Mouse (Mus musculus) CH12.LX (cell line): Measurements from ENCODE around the gene Wwtr1. TPM values are rescaled to one million over a fixed set of nuclear protein-coding genes. Genes with fewer than 3 reads are reported as not detected.
A peak's percentile ranks its signal among the peaks of the same experiment; 100 is the strongest.

ENCODE experiments used
- DNase-seq: peaks from one replicate; pipeline ENCODE4 v3.0.0-alpha.2; 2013; ENCODE audit errors: extremely low read depth
- H3K27ac ChIP-seq: 2 replicates; pipeline ENCODE4 v1.5.1; 2012; ENCODE audit warnings: low read depth, mild to moderate bottlenecking, control low read depth, moderate library complexity; ENCODE audit not compliant: insufficient read depth
- H3K27me3 ChIP-seq: replicated peaks from 2 replicates; pipeline ENCODE3; 2012; ENCODE audit warnings: inconsistent platforms
- H3K36me3 ChIP-seq, 2 experiments: replicated peaks in 1 of 2; 2 replicates each; pipeline versions ENCODE3 to v1.6.1; 2012; ENCODE audit warnings: inconsistent platforms in 1 of 2, low read length in 1 of 2, mild to moderate bottlenecking in 1 of 2, mixed read lengths in 1 of 2, moderate library complexity in 1 of 2; ENCODE audit not compliant: control insufficient read depth in 1 of 2, insufficient read depth in 1 of 2
- H3K4me1 ChIP-seq, 2 experiments: 2 replicates each; pipeline ENCODE4 v1.6.1; 2012; ENCODE audit warnings: inconsistent platforms in 1 of 2, moderate library complexity in 1 of 2; ENCODE audit not compliant: insufficient read depth in 2 of 2, control insufficient read depth in 1 of 2
- H3K4me2 ChIP-seq: 2 replicates; pipeline ENCODE4 v1.6.1; 2012; ENCODE audit warnings: low read depth, mild to moderate bottlenecking, control low read depth; ENCODE audit not compliant: poor library complexity, insufficient read depth, severe bottlenecking
- H3K4me3 ChIP-seq, 3 experiments: fragments of 150-350 bp in 1 of 3; sonication (generic) in 1 of 3; replicated peaks in 1 of 3; 2 replicates each; pipeline versions ENCODE3 to v1.5.1; 2011 to 2012; ENCODE audit warnings: low read depth in 2 of 3, low read length in 2 of 3, mild to moderate bottlenecking in 2 of 3, moderate library complexity in 2 of 3, control low read depth in 1 of 3, improper control_type of control experiment in 1 of 3, inconsistent platforms in 1 of 3, mixed read lengths in 1 of 3; ENCODE audit not compliant: poor library complexity in 1 of 3
- H3K79me2 ChIP-seq: replicated peaks from 2 replicates; pipeline ENCODE4 v1.6.1; 2012; ENCODE audit warnings: mild to moderate bottlenecking, moderate library complexity; ENCODE audit not compliant: control insufficient read depth, poor library complexity, insufficient read depth, severe bottlenecking; ENCODE audit errors: extremely low read depth
- H3K9ac ChIP-seq: 2 replicates; pipeline ENCODE4 v1.6.1; 2012; ENCODE audit warnings: low read depth, mild to moderate bottlenecking, control low read depth, moderate library complexity; ENCODE audit not compliant: insufficient read depth
- H3K9me3 ChIP-seq: replicated peaks from 2 replicates; pipeline ENCODE3; 2012; ENCODE audit warnings: low read length, inconsistent platforms, mixed read lengths
- BHLHE40 ChIP-seq: IDR thresholded peaks from 2 replicates; pipeline ENCODE4 v1.6.1; 2011; ENCODE audit warnings: mild to moderate bottlenecking, low read depth, low read length, improper control_type of control experiment
- CHD1 ChIP-seq: IDR thresholded peaks from 2 replicates; pipeline ENCODE4 v1.6.1; 2012; ENCODE audit warnings: low read depth, low read length, improper control_type of control experiment, inconsistent platforms
- CHD2 ChIP-seq: IDR thresholded peaks from 2 replicates; pipeline ENCODE4 v1.6.1; 2011; ENCODE audit warnings: low read length, improper control_type of control experiment
- CTCF ChIP-seq, 2 experiments: IDR thresholded peaks in 1 of 2; conservative IDR thresholded peaks in 1 of 2; 2 replicates each; pipeline ENCODE4 v1.5.1; 2011 to 2012; ENCODE audit warnings: low read depth in 2 of 2, low read length in 2 of 2, improper control_type of control experiment in 1 of 2, inconsistent platforms in 1 of 2, mild to moderate bottlenecking in 1 of 2, moderate library complexity in 1 of 2
- E2F4 ChIP-seq: IDR thresholded peaks from 2 replicates; pipeline ENCODE4 v1.6.1; 2011; ENCODE audit warnings: low read depth, low read length, improper control_type of control experiment; ENCODE audit not compliant: insufficient replicate concordance
- ELF1 ChIP-seq: IDR thresholded peaks from 2 replicates; pipeline ENCODE4 v1.6.1; 2014; ENCODE audit warnings: low read depth, mild to moderate bottlenecking, inconsistent platforms, low read length, improper control_type of control experiment
- EP300 ChIP-seq: IDR thresholded peaks from 2 replicates; pipeline ENCODE4 v1.6.1; 2011; ENCODE audit warnings: low read length, improper control_type of control experiment
- ETS1 ChIP-seq: conservative IDR thresholded peaks from 2 replicates; pipeline ENCODE4 v1.6.1; 2012; ENCODE audit warnings: low read depth, mild to moderate bottlenecking, inconsistent platforms, low read length, improper control_type of control experiment, moderate library complexity
- GABPA ChIP-seq: IDR thresholded peaks from 2 replicates; pipeline ENCODE4 v1.6.1; 2012; ENCODE audit warnings: low read depth, low read length, improper control_type of control experiment, inconsistent platforms; ENCODE audit not compliant: insufficient replicate concordance
- JUN ChIP-seq: IDR thresholded peaks from 2 replicates; pipeline ENCODE4 v1.6.1; 2011; ENCODE audit warnings: low read depth, mild to moderate bottlenecking, low read length, improper control_type of control experiment, moderate library complexity; ENCODE audit not compliant: insufficient read depth
- JUND ChIP-seq: conservative IDR thresholded peaks from 2 replicates; pipeline ENCODE4 v1.6.1; 2011; ENCODE audit warnings: low read depth, low read length, improper control_type of control experiment
- KAT2A ChIP-seq: IDR thresholded peaks from 2 replicates; pipeline ENCODE4 v1.6.1; 2012; ENCODE audit warnings: low read length, improper control_type of control experiment, inconsistent platforms; ENCODE audit not compliant: insufficient replicate concordance
- MAX ChIP-seq: IDR thresholded peaks from 2 replicates; pipeline ENCODE4 v1.6.1; 2011; ENCODE audit warnings: low read length, improper control_type of control experiment
- MXI1 ChIP-seq: IDR thresholded peaks from 2 replicates; pipeline ENCODE4 v1.6.1; 2011; ENCODE audit warnings: mild to moderate bottlenecking, low read depth, low read length, improper control_type of control experiment
- MYC ChIP-seq: IDR thresholded peaks from 2 replicates; pipeline ENCODE4 v1.6.1; 2011; ENCODE audit warnings: low read depth, mild to moderate bottlenecking, improper control_type of control experiment, low read length
- NRF1 ChIP-seq: IDR thresholded peaks from 2 replicates; pipeline ENCODE4 v1.6.1; 2014; ENCODE audit warnings: low read depth, mild to moderate bottlenecking, inconsistent platforms, low read length, improper control_type of control experiment, moderate library complexity
- PAX5 ChIP-seq: IDR thresholded peaks from 2 replicates; pipeline ENCODE4 v1.6.1; 2012; ENCODE audit warnings: low read length, inconsistent platforms, mixed read lengths
- POLR2AphosphoS2 ChIP-seq: IDR thresholded peaks from 2 replicates; pipeline ENCODE4 v1.6.1; 2011; ENCODE audit warnings: low read depth, low read length, improper control_type of control experiment
- RAD21 ChIP-seq: IDR thresholded peaks from 2 replicates; pipeline ENCODE4 v1.6.1; 2011; ENCODE audit warnings: low read depth, mild to moderate bottlenecking, low read length, improper control_type of control experiment, moderate library complexity
- RCOR1 ChIP-seq: conservative IDR thresholded peaks from 2 replicates; pipeline ENCODE4 v1.6.1; 2012; ENCODE audit warnings: low read depth, mild to moderate bottlenecking, inconsistent platforms, low read length, improper control_type of control experiment
- SIN3A ChIP-seq: IDR thresholded peaks from 2 replicates; pipeline ENCODE4 v1.6.1; 2012; ENCODE audit warnings: low read length, improper control_type of control experiment, inconsistent platforms
- SMC3 ChIP-seq: IDR thresholded peaks from 2 replicates; pipeline ENCODE4 v1.6.1; 2011; ENCODE audit warnings: low read depth, low read length, improper control_type of control experiment
- TBP ChIP-seq: conservative IDR thresholded peaks from 2 replicates; pipeline ENCODE4 v1.6.1; 2011; ENCODE audit warnings: low read depth, low read length, improper control_type of control experiment
- UBTF ChIP-seq: IDR thresholded peaks from 2 replicates; pipeline ENCODE4 v1.6.1; 2012; ENCODE audit warnings: low read depth, mild to moderate bottlenecking, inconsistent platforms, low read length, improper control_type of control experiment, moderate library complexity
- USF1 ChIP-seq: IDR thresholded peaks from 2 replicates; pipeline ENCODE4 v1.6.1; 2014; ENCODE audit warnings: low read depth, mild to moderate bottlenecking, inconsistent platforms, low read length, improper control_type of control experiment
- USF2 ChIP-seq: conservative IDR thresholded peaks from 2 replicates; pipeline ENCODE4 v1.6.1; 2011; ENCODE audit warnings: low read depth, low read length, improper control_type of control experiment
- ZC3H11A ChIP-seq: IDR thresholded peaks from 2 replicates; pipeline ENCODE4 v1.6.1; 2012; ENCODE audit warnings: low read depth, mild to moderate bottlenecking, inconsistent platforms, low read length, improper control_type of control experiment
- ZKSCAN1 ChIP-seq: IDR thresholded peaks from 2 replicates; pipeline ENCODE4 v1.6.1; 2012; ENCODE audit warnings: low read depth, inconsistent platforms, low read length, improper control_type of control experiment, borderline replicate concordance
- ZMIZ1 ChIP-seq: IDR thresholded peaks from 2 replicates; pipeline ENCODE4 v1.6.1; 2012; ENCODE audit warnings: low read depth, mild to moderate bottlenecking, inconsistent platforms, low read length, improper control_type of control experiment
- ZNF384 ChIP-seq: IDR thresholded peaks from 2 replicates; pipeline ENCODE4 v1.6.1; 2012; ENCODE audit warnings: low read depth, low read length, improper control_type of control experiment, inconsistent platforms
- dilution Hi-C: fragments of 300-500 bp; cut with MboI; formaldehyde crosslinking; loops from 2 replicates; pipeline ENCODE4 v1.14.3; 2020; ENCODE audit warnings: low sequenced_read_pairs; ENCODE audit not compliant: extremely low pct_unique_long_range_greater_than_20kb, extremely low pct_ligation_motif_present
- in situ Hi-C: fragments of 300-500 bp; cut with MboI; formaldehyde crosslinking; loops from 3 replicates; pipeline ENCODE4 v1.14.3; 2019; ENCODE audit warnings: low sequenced_read_pairs, low pct_ligation_motif_present, low pct_unique_long_range_greater_than_20kb, mixed read lengths
- polyA plus RNA-seq: library from polyadenylated mRNA; unstranded; fragments of >175 nt; gene quantifications from 2 replicates; pipeline ENCODE4 v1.2.1, GENCODE M21; 2012; ENCODE audit warnings: low read depth; ENCODE audit not compliant: insufficient read length
- total RNA-seq, 2 experiments: library from RNA; depleted of rRNA; stranded (reverse); fragments of 300-350 nt in 1 of 2; fragments of >200 nt in 1 of 2; gene quantifications; 2 replicates each; pipeline ENCODE4 v1.2.3; 2012 to 2014

The Wwtr1 gene
- total and polyA plus RNA-seq, 3 experiments: 12.8 to 14.8 (median 13.5) TPM

GRCm38 (mm10) chr3:57557408-57557807, 18.3 kb downstream of the Wwtr1 start:
- dilution Hi-C loops (no loop called here), in situ Hi-C loops (no loop called here)
- Histone ChIP-seq H3K79me2 (peaks cover 40% of the 10 kb centered on the region), H3K4me1 (peaks cover 28 to 69% of the 10 kb centered on the region in 2 experiments), H3K27me3 (no peaks in the 10 kb centered on the region), H3K27ac (peak overlapping the region; percentile 73), H3K9me3 (no peaks in the 10 kb centered on the region), H3K4me3 (no peak overlapping the region), H3K36me3 (peaks cover 4 to 21% of the 10 kb centered on the region in 2 experiments), H3K9ac (peak overlapping the region; percentile 27; the same call in 1 of the 2 replicates), H3K4me2 (peak overlapping the region; percentile 78)
- DNase-seq: no peak
- no peak for TF ChIP-seq USF2
- TF ChIP-seq USF1: no peak
- TF ChIP-seq TBP: 0 out of 2 replicates have a peak, but pooled peaks have one; percentile 13
- no peak for TF ChIP-seq CTCF (conservative IDR thresholded peaks at IDR 0.05 in 1 of 2, IDR thresholded peaks at IDR 0.05 in 1 of 2; ENCODE audit: low read depth in 2 of 2, low read length in 2 of 2)
- TF ChIP-seq NRF1: no peak
- TF ChIP-seq EP300: peak; percentile 10; the same call in 1 of the 2 replicates
- no peak for TF ChIP-seq CHD1
- TF ChIP-seq KAT2A: no peak
- TF ChIP-seq MYC: no peak
- no peak for TF ChIP-seq ZNF384
- TF ChIP-seq SMC3: no peak
- no peak for TF ChIP-seq GABPA
- no peak for TF ChIP-seq SIN3A
- TF ChIP-seq BHLHE40: 0 out of 2 replicates have a peak, but pooled peaks have one; percentile 3
- TF ChIP-seq CHD2: no peak
- no peak for TF ChIP-seq MXI1

- Histone ChIP-seq H3K4me2 (peak overlapping the region; percentile 51), H3K36me3 (peaks cover 0 to 12% of the 10 kb centered on the region in 2 experiments), H3K4me3 (no peak overlapping the region), H3K27me3 (no peaks in the 10 kb centered on the region), H3K4me1 (peaks cover 41 to 87% of the 10 kb centered on the region in 2 experiments), H3K79me2 (peaks cover 47% of the 10 kb centered on the region), H3K9ac (peak overlapping the region; percentile 20; the same call in 1 of the 2 replicates), H3K27ac (peak overlapping the region; percentile 88), H3K9me3 (no peaks in the 10 kb centered on the region)
- dilution Hi-C loops (no loop called here), in situ Hi-C loops (no loop called here)
- DNase-seq: peak; percentile 87
- TF ChIP-seq UBTF (0 out of 2 replicates have a peak, but pooled peaks have one; percentile 41), SMC3 (0 out of 2 replicates have a peak, but pooled peaks have one; percentile 11), NRF1 (0 out of 2 replicates have a peak, but pooled peaks have one; percentile 39), ZKSCAN1 (no peak), KAT2A (0 out of 2 replicates have a peak, but pooled peaks have one; percentile 39), RAD21 (no peak; the same call in 1 of the 2 replicates), CHD2 (peak; percentile 64), ZC3H11A (no peak), JUND (peak; percentile 80), USF2 (peak; percentile 48), JUN (peak; percentile 74), MAX (peak; percentile 86), E2F4 (no peak), CTCF (conservative IDR thresholded peaks at IDR 0.05 in 1 of 2, IDR thresholded peaks at IDR 0.05 in 1 of 2; ENCODE audit: low read depth in 2 of 2, low read length in 2 of 2) (no peak), ZMIZ1 (peak; percentile 26; the same call in 1 of the 2 replicates), EP300 (peak; percentile 86), PAX5 (no peak), ELF1 (peak; percentile 52; the same call in 1 of the 2 replicates), BHLHE40 (peak; percentile 100), ZNF384 (no peak), ETS1 (peak; percentile 100), RCOR1 (peak; percentile 97), MXI1 (peak; percentile 80), POLR2AphosphoS2 (no peak), MYC (peak; percentile 89)
These were observed 20.1 kb downstream of the Wwtr1 start for GRCm38 (mm10) chr3:57555560-57555959.
